Mouse (Mus musculus): ENCODE data around the gene Prdm15. TPM values are rescaled to one million over a fixed set of nuclear protein-coding genes. Genes with fewer than 3 reads are reported as not detected.

Prdm15 gene
- polyA plus RNA-seq, 1 experiment, result 4.4 TPM

GRCm38 (mm10) chr16:97848832-97849231 is 2.8 kb downstream of the Prdm15 start:
- H3K79me3 ChIP-seq (ENCODE audit: low read depth), result peaks cover 35% of the 10 kb centered on the region
- TF ChIP-seq MYOD1 (IDR thresholded peaks at IDR 0.05; ENCODE audit: control insufficient read depth, insufficient read length, low read depth), result no peak
- no peak for TF ChIP-seq MYOG (IDR thresholded peaks at IDR 0.05; ENCODE audit: control insufficient read depth, extremely low read depth, insufficient read length)
- no peak for TF ChIP-seq USF1 (IDR thresholded peaks at IDR 0.05; ENCODE audit: low read depth)
- no peak for TF ChIP-seq MAX (IDR thresholded peaks at IDR 0.05)
- TF ChIP-seq CEBPB (IDR thresholded peaks at IDR 0.05; ENCODE audit: low read depth), result no peak
- TF ChIP-seq FOSL1 (IDR thresholded peaks at IDR 0.05; ENCODE audit: insufficient read depth, low read length, poor library complexity, severe bottlenecking), result no peak
- TF ChIP-seq CTCF (IDR thresholded peaks at IDR 0.05; ENCODE audit: control insufficient read depth, insufficient read depth, insufficient read length), result no peak

GRCm38 (mm10) chr16:97844967-97845937 is 6.4 kb downstream of the Prdm15 start:
- H3K4me3 ChIP-seq (ENCODE audit: insufficient read depth, poor library complexity, severe bottlenecking), result no peak overlapping the region
- H3K79me3 ChIP-seq (ENCODE audit: low read depth), result peaks cover 40% of the 10 kb centered on the region
- H3ac ChIP-seq (ENCODE audit: control insufficient read depth, insufficient read length, low read depth), result no peak overlapping the region
- H3K79me2 ChIP-seq (ENCODE audit: control insufficient read depth, insufficient read depth), result peaks cover 80% of the 10 kb centered on the region
- no peaks in the 10 kb centered on the region for H3K27me3 ChIP-seq (ENCODE audit: control insufficient read depth, insufficient read depth, insufficient read length)
- TF ChIP-seq CTCF (IDR thresholded peaks at IDR 0.05; ENCODE audit: control insufficient read depth, insufficient read depth, insufficient read length) (no peak), MYOG (IDR thresholded peaks at IDR 0.05; ENCODE audit: control insufficient read depth, extremely low read depth, insufficient read length) (no peak), USF1 (IDR thresholded peaks at IDR 0.05; ENCODE audit: low read depth) (no peak), FOSL1 (IDR thresholded peaks at IDR 0.05; ENCODE audit: insufficient read depth, low read length, poor library complexity, severe bottlenecking) (no peak), MYOD1 (IDR thresholded peaks at IDR 0.05; ENCODE audit: control insufficient read depth, insufficient read length, low read depth) (no peak), CEBPB (IDR thresholded peaks at IDR 0.05; ENCODE audit: low read depth) (no peak), MAX (IDR thresholded peaks at IDR 0.05) (no peak)
- H3K36me3 ChIP-seq (ENCODE audit: control insufficient read depth, insufficient read depth), result peaks cover 23% of the 10 kb centered on the region

More at GRCm38 (mm10) chr16:97848832-97849231, 2.8 kb downstream of the Prdm15 start:
- Histone ChIP-seq H3K27me3 (ENCODE audit: control insufficient read depth, insufficient read depth, insufficient read length) (no peaks in the 10 kb centered on the region), H3K4me3 (ENCODE audit: insufficient read depth, poor library complexity, severe bottlenecking) (no peak overlapping the region), H3K36me3 (ENCODE audit: control insufficient read depth, insufficient read depth) (peaks cover 23% of the 10 kb centered on the region), H3K79me2 (ENCODE audit: control insufficient read depth, insufficient read depth) (peaks cover 72% of the 10 kb centered on the region), H3ac (ENCODE audit: control insufficient read depth, insufficient read length, low read depth) (no peak overlapping the region)

- TF ChIP-seq USF1 (IDR thresholded peaks at IDR 0.05; ENCODE audit: low read depth) (no peak), MYOG (IDR thresholded peaks at IDR 0.05; ENCODE audit: control insufficient read depth, extremely low read depth, insufficient read length) (no peak), CTCF (IDR thresholded peaks at IDR 0.05; ENCODE audit: control insufficient read depth, insufficient read depth, insufficient read length) (no peak), MAX (IDR thresholded peaks at IDR 0.05) (no peak), MYOD1 (IDR thresholded peaks at IDR 0.05; ENCODE audit: control insufficient read depth, insufficient read length, low read depth) (no peak), CEBPB (IDR thresholded peaks at IDR 0.05; ENCODE audit: low read depth) (no peak), FOSL1 (IDR thresholded peaks at IDR 0.05; ENCODE audit: insufficient read depth, low read length, poor library complexity, severe bottlenecking) (no peak)
- H3K27me3 ChIP-seq (ENCODE audit: control insufficient read depth, insufficient read depth, insufficient read length), result no peaks in the 10 kb centered on the region
- no peak overlapping the region for H3K4me3 ChIP-seq (ENCODE audit: insufficient read depth, poor library complexity, severe bottlenecking)
- no peaks in the 10 kb centered on the region for H3K79me2 ChIP-seq (ENCODE audit: control insufficient read depth, insufficient read depth)
- H3K79me3 ChIP-seq (ENCODE audit: low read depth), result no peaks in the 10 kb centered on the region
- peaks cover 71% of the 10 kb centered on the region for H3K36me3 ChIP-seq (ENCODE audit: control insufficient read depth, insufficient read depth)
- no peak overlapping the region for H3ac ChIP-seq (ENCODE audit: control insufficient read depth, insufficient read length, low read depth)
These were observed 19.5 kb downstream of the Prdm15 start for GRCm38 (mm10) chr16:97832154-97832553.

- no peak overlapping the region for H3ac ChIP-seq (ENCODE audit: control insufficient read depth, insufficient read length, low read depth)
- H3K27me3 ChIP-seq (ENCODE audit: control insufficient read depth, insufficient read depth, insufficient read length), result no peaks in the 10 kb centered on the region
- no peaks in the 10 kb centered on the region for H3K79me2 ChIP-seq (ENCODE audit: control insufficient read depth, insufficient read depth)
- TF ChIP-seq MYOD1 (IDR thresholded peaks at IDR 0.05; ENCODE audit: control insufficient read depth, insufficient read length, low read depth) (no peak), CEBPB (IDR thresholded peaks at IDR 0.05; ENCODE audit: low read depth) (no peak)
- H3K4me3 ChIP-seq (ENCODE audit: insufficient read depth, poor library complexity, severe bottlenecking), result no peak overlapping the region
- peaks cover 50% of the 10 kb centered on the region for H3K36me3 ChIP-seq (ENCODE audit: control insufficient read depth, insufficient read depth)
- no peaks in the 10 kb centered on the region for H3K79me3 ChIP-seq (ENCODE audit: low read depth)
These were observed 23.4 kb downstream of the Prdm15 start for GRCm38 (mm10) chr16:97828207-97828606.

- Histone ChIP-seq H3K79me3 (ENCODE audit: low read depth) (no peaks in the 10 kb centered on the region), H3ac (ENCODE audit: control insufficient read depth, insufficient read length, low read depth) (no peak overlapping the region), H3K79me2 (ENCODE audit: control insufficient read depth, insufficient read depth) (no peaks in the 10 kb centered on the region), H3K27me3 (ENCODE audit: control insufficient read depth, insufficient read depth, insufficient read length) (no peaks in the 10 kb centered on the region), H3K4me3 (ENCODE audit: insufficient read depth, poor library complexity, severe bottlenecking) (no peak overlapping the region), H3K36me3 (ENCODE audit: control insufficient read depth, insufficient read depth) (peaks cover 57% of the 10 kb centered on the region)
- no peak for TF ChIP-seq MYOG (IDR thresholded peaks at IDR 0.05; ENCODE audit: control insufficient read depth, extremely low read depth, insufficient read length)
- TF ChIP-seq USF1 (IDR thresholded peaks at IDR 0.05; ENCODE audit: low read depth), result no peak
- no peak for TF ChIP-seq MYOD1 (IDR thresholded peaks at IDR 0.05; ENCODE audit: control insufficient read depth, insufficient read length, low read depth)
- TF ChIP-seq CEBPB (IDR thresholded peaks at IDR 0.05; ENCODE audit: low read depth), result no peak
- no peak for TF ChIP-seq FOSL1 (IDR thresholded peaks at IDR 0.05; ENCODE audit: insufficient read depth, low read length, poor library complexity, severe bottlenecking)
- no peak for TF ChIP-seq CTCF (IDR thresholded peaks at IDR 0.05; ENCODE audit: control insufficient read depth, insufficient read depth, insufficient read length)
- TF ChIP-seq MAX (IDR thresholded peaks at IDR 0.05), result no peak
These were observed 28.2 kb downstream of the Prdm15 start for GRCm38 (mm10) chr16:97823311-97824007.
